Mouse (Mus musculus) small intestine, adult 2 months (tissue): ENCODE results near the gene Efl1.

Source experiments
- CTCF ChIP-seq: fragments of 200-500 bp; IDR thresholded peaks from 2 replicates; pipeline ENCODE4 v1.5.1; 2012; ENCODE audit warnings: low read depth, mild to moderate bottlenecking, control low read depth, inconsistent platforms, low read length, moderate library complexity, mixed read lengths; ENCODE audit not compliant: insufficient replicate concordance, insufficient read length; ENCODE audit errors: extremely low read depth
- POLR2A ChIP-seq: fragments of 200-500 bp; IDR thresholded peaks from 2 replicates; pipeline ENCODE4 v1.6.1; 2012; ENCODE audit warnings: low read depth, mild to moderate bottlenecking, control low read depth, inconsistent platforms, low read length, moderate library complexity

DNA sequence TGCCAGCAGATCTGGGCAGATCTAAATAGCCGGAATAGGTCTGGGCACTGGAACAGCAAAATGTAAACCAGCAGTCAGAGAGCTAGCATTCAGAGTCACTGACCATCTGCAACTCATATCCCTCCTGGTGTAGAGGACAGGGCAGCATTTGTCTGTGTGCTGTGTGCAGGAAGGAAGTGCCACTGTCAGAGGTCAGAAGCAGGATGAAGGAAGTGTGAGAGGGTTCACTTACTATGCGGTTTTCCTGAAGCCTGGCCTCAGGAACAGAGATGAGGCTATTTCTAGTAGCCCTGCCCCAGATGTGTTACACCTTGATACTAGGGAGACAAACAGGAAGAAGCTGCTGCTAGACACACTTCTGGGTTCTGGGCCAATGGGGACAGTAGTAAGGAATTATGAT lies 100.4 kb downstream of the Efl1 start:
- TF ChIP-seq CTCF (no peak), POLR2A (no peak)
